Mouse (Mus musculus): ENCODE results near the gene Ddx46. TPM values are rescaled to one million over a fixed set of nuclear protein-coding genes. Genes with fewer than 3 reads are reported as not detected.
"Not testable (repeated sequence)": the region's sequence is repeated elsewhere in the genome, so short reads cannot be mapped to it uniquely, and the experiment has no call there.

Ddx46 gene
- total RNA-seq, 2 experiments from 2014 or later, result 57.1 to 57.2 TPM

GRCm38 (mm10) chr13:55636185-55636983, 1.6 kb downstream of the Ddx46 start:
- no peak for DNase-seq (ENCODE audit: low spot score in 2 of 2)

GRCm38 (mm10) chr13:55640480-55640879, 5.7 kb downstream of the Ddx46 start:
- peak; percentile 48 to 64 for DNase-seq (ENCODE audit: low spot score in 2 of 2)

GRCm38 (mm10) chr13:55644525-55644924, 9.7 kb downstream of the Ddx46 start:
- DNase-seq (ENCODE audit: low spot score in 2 of 2), result no peak

GRCm38 (mm10) chr13:55650098-55650497, 15.3 kb downstream of the Ddx46 start:
- DNase-seq (ENCODE audit: low spot score in 2 of 2), result no peak

- DNase-seq (ENCODE audit: low spot score in 2 of 2), result no peak
Observed at GRCm38 (mm10) chr13:55650980-55651379, 16.2 kb downstream of the Ddx46 start.

- no peak for DNase-seq (ENCODE audit: low spot score in 2 of 2)
Observed at GRCm38 (mm10) chr13:55668550-55668949, 33.7 kb downstream of the Ddx46 start.

GRCm38 (mm10) chr13:55672711-55673110, 37.9 kb downstream of the Ddx46 start:
- no peak for DNase-seq (ENCODE audit: low spot score in 2 of 2)

GRCm38 (mm10) chr13:55677364-55677763, 42.5 kb downstream of the Ddx46 start:
- no peak for DNase-seq (ENCODE audit: low spot score in 2 of 2)

GRCm38 (mm10) chr13:55682201-55682600, 47.4 kb downstream of the Ddx46 start:
- DNase-seq (ENCODE audit: low spot score in 2 of 2), result no peak

GRCm38 (mm10) chr13:55683581-55683980, 48.8 kb downstream of the Ddx46 start:
- no peak for DNase-seq (ENCODE audit: low spot score in 2 of 2)

- no peak for DNase-seq (ENCODE audit: low spot score in 2 of 2)
Observed at GRCm38 (mm10) chr13:55686107-55686633, 51.3 kb downstream of the Ddx46 start.

- DNase-seq (ENCODE audit: low spot score in 2 of 2), result no peak
Observed at GRCm38 (mm10) chr13:55687927-55688602, 53.2 kb downstream of the Ddx46 start.

GRCm38 (mm10) chr13:55692535-55693242, 57.9 kb downstream of the Ddx46 start, which contains the start of gene B230219D22Rik:
TSS of gene B230219D22Rik (plus strand) at chr13:55693124.
- DNase-seq (ENCODE audit: low spot score in 2 of 2), result peak; percentile 80 to 84

- peak in 1 of 2 experiments; percentile 12 for DNase-seq (ENCODE audit: low spot score in 2 of 2)
Observed at GRCm38 (mm10) chr13:55693243-55693721, 58.5 kb downstream of the Ddx46 start.

- no peak for DNase-seq (ENCODE audit: low spot score in 2 of 2)
Observed at GRCm38 (mm10) chr13:55694110-55694509, 59.3 kb downstream of the Ddx46 start.

- not testable (repeated sequence) for DNase-seq (ENCODE audit: low spot score in 2 of 2)
Observed at GRCm38 (mm10) chr13:55695989-55696388, 61.2 kb downstream of the Ddx46 start.

GRCm38 (mm10) chr13:55704301-55704700, 69.5 kb downstream of the Ddx46 start:
- no peak for DNase-seq (ENCODE audit: low spot score in 2 of 2)

GRCm38 (mm10) chr13:55712846-55713245, 78.0 kb downstream of the Ddx46 start:
- DNase-seq (ENCODE audit: low spot score in 2 of 2), result no peak

- DNase-seq (ENCODE audit: low spot score in 2 of 2), result peak; percentile 83 to 86
Observed at GRCm38 (mm10) chr13:55714501-55715166, 79.8 kb downstream of the Ddx46 start, which contains the start of gene Txndc15. TSS of gene Txndc15 (plus strand) at chr13:55714650.

- no peak for DNase-seq (ENCODE audit: low spot score in 2 of 2)
Observed at GRCm38 (mm10) chr13:55715167-55715512, 80.3 kb downstream of the Ddx46 start.
